Comparison of ENCODE assay signal across 16 mouse cellular contexts in the genomic region with DNA sequence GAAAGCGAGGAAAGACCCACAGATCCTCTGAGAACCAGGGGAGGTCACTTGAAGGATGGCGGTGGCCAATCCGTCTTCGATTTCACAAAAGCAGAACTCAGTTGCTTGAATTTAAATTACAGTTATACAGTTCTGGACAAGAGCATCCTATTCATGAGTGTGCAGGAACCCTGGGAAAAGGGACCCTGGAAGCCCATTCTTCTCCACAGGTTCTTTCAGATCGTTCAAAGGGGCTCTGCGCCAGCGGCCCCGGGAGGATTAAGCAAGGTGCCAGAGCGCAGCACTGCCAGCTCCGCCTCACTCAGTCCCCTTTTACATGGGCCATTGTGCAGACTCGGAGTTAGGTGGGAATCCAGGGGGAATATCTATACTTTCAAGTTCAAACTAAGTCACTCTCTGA.
DNase-seq lines count a peak whose midpoint lies in the region; ATAC-seq lines count a peak whose summit lies in the region.
"Had no signal": no experiment of that assay in that cellular context is flagged by ENCODE, and none has a peak within 500 bp of the region (broad histone marks: within the 10 kb centered on the region; RNA-seq: fewer than 3 reads in every experiment).

No protein-coding gene starts in this region.

- peaks cover 6% of the 10 kb centered on the region for H3K4me1 ChIP-seq in forebrain, embryonic 13.5 days
- H3K4me1 ChIP-seq in forebrain, embryonic 12.5 days = peaks cover 27% of the 10 kb centered on the region

- intact Hi-C loops in heart, postnatal 10 days (cut with DNase I) = no loop called here

- no peak overlapping the region for H3K27ac ChIP-seq in forebrain, embryonic 13.5 days
- no peak overlapping the region for H3K27ac ChIP-seq in forebrain, embryonic 12.5 days
- H3K27ac ChIP-seq: embryonic facial prominence, embryonic 13.5 days; heart, embryonic 13.5 days had no signal

- H3K9ac ChIP-seq in forebrain, embryonic 13.5 days = no peak overlapping the region
- no peak overlapping the region for H3K9ac ChIP-seq in forebrain, embryonic 12.5 days
- H3K9ac ChIP-seq: embryonic facial prominence, embryonic 13.5 days; heart, embryonic 13.5 days; lung, embryonic 14.5 days had no signal

- 0 out of 2 replicates have a peak overlapping the region, but pooled peaks have one; percentile 12 for H3K4me2 ChIP-seq in forebrain, embryonic 13.5 days
- H3K4me2 ChIP-seq in forebrain, embryonic 12.5 days = no peak overlapping the region
- H3K4me2 ChIP-seq: embryonic facial prominence, embryonic 13.5 days; heart, embryonic 13.5 days; lung, embryonic 14.5 days had no signal

- H3K36me3 ChIP-seq in forebrain, embryonic 13.5 days (ENCODE audit: poor library complexity, severe bottlenecking) = peaks cover 12% of the 10 kb centered on the region
- H3K36me3 ChIP-seq in forebrain, embryonic 12.5 days (replicated peaks) = peaks cover 9% of the 10 kb centered on the region

- WGBS in forebrain, embryonic 13.5 days = 17% methylated on average over 11 of the region's 11 CpGs
- 31% methylated on average over 11 of the region's 11 CpGs for WGBS in forebrain, embryonic 12.5 days

- DNase-seq in layer of hippocampus, adult 11-12 months (ENCODE audit: low spot score) = peak; percentile 35
- DNase-seq in layer of hippocampus, adult 8-10 months (ENCODE audit: low spot score in 2 of 2) = no peak
- DNase-seq in right cerebral cortex, postnatal 4 days = peak; percentile 58
- DNase-seq in right cerebral cortex, adult 2 months (ENCODE audit: low spot score in 2 of 2) = no peak
- no peak for DNase-seq in adrenal gland, postnatal 25 days
- DNase-seq in heart, postnatal 10 days = no peak
- DNase-seq: gastrocnemius, postnatal 36 days; kidney, adult 2 months; kidney, postnatal 4 days; lung, embryonic 14.5 days; right cerebral cortex, postnatal 25 days had no signal

- H3K4me3 ChIP-seq in forebrain, embryonic 13.5 days = no peak overlapping the region
- no peak overlapping the region for H3K4me3 ChIP-seq in forebrain, embryonic 12.5 days (replicated peaks)
- H3K4me3 ChIP-seq: embryonic facial prominence, embryonic 13.5 days; heart, embryonic 13.5 days had no signal

- 0 out of 2 replicates have a peak, but pooled peaks have one; percentile 42 for ATAC-seq in forebrain, embryonic 13.5 days
- ATAC-seq in forebrain, embryonic 12.5 days (ENCODE audit: low FRiP score) = no peak
- ATAC-seq: Patski had no signal

- H3K9me3 ChIP-seq in forebrain, embryonic 13.5 days (replicated peaks) = no peaks in the 10 kb centered on the region
- no peaks in the 10 kb centered on the region; the same call in 1 of the 2 replicates for H3K9me3 ChIP-seq in forebrain, embryonic 12.5 days
- H3K9me3 ChIP-seq: embryonic facial prominence, embryonic 13.5 days; heart, embryonic 13.5 days had no signal

- no peaks in the 10 kb centered on the region for H3K27me3 ChIP-seq in forebrain, embryonic 13.5 days
- no peaks in the 10 kb centered on the region for H3K27me3 ChIP-seq in forebrain, embryonic 12.5 days
- H3K27me3 ChIP-seq: embryonic facial prominence, embryonic 13.5 days; heart, embryonic 13.5 days; Patski had no signal

Comparison
In these comparisons a context has a peak if more than half of its experiments do, and no peak if none do; other contexts are left out.
1. DNase-seq: peak in layer of hippocampus, adult 11-12 months (single experiment) and right cerebral cortex, postnatal 4 days (single experiment); none in layer of hippocampus, adult 8-10 months (0 of 2), right cerebral cortex, adult 2 months (0 of 2), adrenal gland, postnatal 25 days (single experiment) and heart, postnatal 10 days (0 of 2).